Mouse (Mus musculus): Measurements from ENCODE around the gene Myl7. TPM values are rescaled to one million over a fixed set of nuclear protein-coding genes. Genes with fewer than 3 reads are reported as not detected.

Myl7 gene
- polyA plus RNA-seq, 1 experiment, result 0.43 TPM

GRCm38 (mm10) chr11:5904357-5904756, 5.8 kb upstream of the Myl7 start:
- TF ChIP-seq POLR2A (IDR thresholded peaks at IDR 0.05; ENCODE audit: control insufficient read depth, low read depth, low read length), result no peak
- no peak for TF ChIP-seq CTCF (IDR thresholded peaks at IDR 0.05; ENCODE audit: control insufficient read depth, insufficient read depth, insufficient replicate concordance, low read depth, low read length)
- peaks cover 15% of the 10 kb centered on the region for H3K4me1 ChIP-seq (ENCODE audit: control insufficient read depth, insufficient read depth, low read length)
- H3K36me3 ChIP-seq (ENCODE audit: control insufficient read depth, insufficient read depth, low read length), result no peaks in the 10 kb centered on the region
- no peak overlapping the region for H3K27ac ChIP-seq (ENCODE audit: control insufficient read depth, insufficient read depth, low read depth, low read length)
- H3K4me3 ChIP-seq (ENCODE audit: control insufficient read depth, low read depth, low read length), result no peak overlapping the region
- no peaks in the 10 kb centered on the region for H3K27me3 ChIP-seq (ENCODE audit: control insufficient read depth, insufficient read depth, low read length)

- Histone ChIP-seq H3K27me3 (ENCODE audit: control insufficient read depth, insufficient read depth, low read length) (no peaks in the 10 kb centered on the region), H3K36me3 (ENCODE audit: control insufficient read depth, insufficient read depth, low read length) (no peaks in the 10 kb centered on the region)
Measured at GRCm38 (mm10) chr11:5903844-5904243, 5.3 kb upstream of the Myl7 start.

GRCm38 (mm10) chr11:5902390-5902789, 3.8 kb upstream of the Myl7 start:
- no peaks in the 10 kb centered on the region for H3K36me3 ChIP-seq (ENCODE audit: control insufficient read depth, insufficient read depth, low read length)
- TF ChIP-seq CTCF (IDR thresholded peaks at IDR 0.05; ENCODE audit: control insufficient read depth, insufficient read depth, insufficient replicate concordance, low read depth, low read length) (no peak), POLR2A (IDR thresholded peaks at IDR 0.05; ENCODE audit: control insufficient read depth, low read depth, low read length) (no peak)
- no peak overlapping the region for H3K27ac ChIP-seq (ENCODE audit: control insufficient read depth, insufficient read depth, low read depth, low read length)
- no peaks in the 10 kb centered on the region for H3K27me3 ChIP-seq (ENCODE audit: control insufficient read depth, insufficient read depth, low read length)
- H3K4me3 ChIP-seq (ENCODE audit: control insufficient read depth, low read depth, low read length), result no peak overlapping the region
- peaks cover 26% of the 10 kb centered on the region for H3K4me1 ChIP-seq (ENCODE audit: control insufficient read depth, insufficient read depth, low read length)

More at GRCm38 (mm10) chr11:5903844-5904243, 5.3 kb upstream of the Myl7 start:
- H3K4me3 ChIP-seq (ENCODE audit: control insufficient read depth, low read depth, low read length), result no peak overlapping the region
- no peak overlapping the region for H3K27ac ChIP-seq (ENCODE audit: control insufficient read depth, insufficient read depth, low read depth, low read length)
- H3K4me1 ChIP-seq (ENCODE audit: control insufficient read depth, insufficient read depth, low read length), result peaks cover 15% of the 10 kb centered on the region
- TF ChIP-seq POLR2A (IDR thresholded peaks at IDR 0.05; ENCODE audit: control insufficient read depth, low read depth, low read length) (no peak), CTCF (IDR thresholded peaks at IDR 0.05; ENCODE audit: control insufficient read depth, insufficient read depth, insufficient replicate concordance, low read depth, low read length) (no peak)

- no peaks in the 10 kb centered on the region for H3K36me3 ChIP-seq (ENCODE audit: control insufficient read depth, insufficient read depth, low read length)
- H3K4me3 ChIP-seq (ENCODE audit: control insufficient read depth, low read depth, low read length), result peak overlapping the region; percentile 54
- H3K4me1 ChIP-seq (ENCODE audit: control insufficient read depth, insufficient read depth, low read length), result peaks cover 26% of the 10 kb centered on the region
- TF ChIP-seq CTCF (IDR thresholded peaks at IDR 0.05; ENCODE audit: control insufficient read depth, insufficient read depth, insufficient replicate concordance, low read depth, low read length), result no peak
- peak; percentile 42; the same call in 1 of the 2 replicates for TF ChIP-seq POLR2A (IDR thresholded peaks at IDR 0.05; ENCODE audit: control insufficient read depth, low read depth, low read length)
- no peaks in the 10 kb centered on the region for H3K27me3 ChIP-seq (ENCODE audit: control insufficient read depth, insufficient read depth, low read length)
- H3K27ac ChIP-seq (ENCODE audit: control insufficient read depth, insufficient read depth, low read depth, low read length), result no peak overlapping the region
Measured at GRCm38 (mm10) chr11:5901950-5902349, 3.4 kb upstream of the Myl7 start.

- Histone ChIP-seq H3K4me3 (ENCODE audit: control insufficient read depth, low read depth, low read length) (no peak overlapping the region), H3K36me3 (ENCODE audit: control insufficient read depth, insufficient read depth, low read length) (no peaks in the 10 kb centered on the region), H3K27me3 (ENCODE audit: control insufficient read depth, insufficient read depth, low read length) (no peaks in the 10 kb centered on the region), H3K4me1 (ENCODE audit: control insufficient read depth, insufficient read depth, low read length) (peaks cover 26% of the 10 kb centered on the region), H3K27ac (ENCODE audit: control insufficient read depth, insufficient read depth, low read depth, low read length) (no peak overlapping the region)
- TF ChIP-seq CTCF (IDR thresholded peaks at IDR 0.05; ENCODE audit: control insufficient read depth, insufficient read depth, insufficient replicate concordance, low read depth, low read length), result no peak
Measured at GRCm38 (mm10) chr11:5901320-5901719, 2.7 kb upstream of the Myl7 start.

GRCm38 (mm10) chr11:5899286-5899685, 704 bp upstream of the Myl7 start:
- Histone ChIP-seq H3K27ac (ENCODE audit: control insufficient read depth, insufficient read depth, low read depth, low read length) (no peak overlapping the region), H3K4me3 (ENCODE audit: control insufficient read depth, low read depth, low read length) (no peak overlapping the region), H3K4me1 (ENCODE audit: control insufficient read depth, insufficient read depth, low read length) (peaks cover 26% of the 10 kb centered on the region), H3K36me3 (ENCODE audit: control insufficient read depth, insufficient read depth, low read length) (no peaks in the 10 kb centered on the region), H3K27me3 (ENCODE audit: control insufficient read depth, insufficient read depth, low read length) (no peaks in the 10 kb centered on the region)
- no peak for TF ChIP-seq CTCF (IDR thresholded peaks at IDR 0.05; ENCODE audit: control insufficient read depth, insufficient read depth, insufficient replicate concordance, low read depth, low read length)
- no peak for TF ChIP-seq POLR2A (IDR thresholded peaks at IDR 0.05; ENCODE audit: control insufficient read depth, low read depth, low read length)

- TF ChIP-seq CTCF (IDR thresholded peaks at IDR 0.05; ENCODE audit: control insufficient read depth, insufficient read depth, insufficient replicate concordance, low read depth, low read length), result no peak
- no peak for TF ChIP-seq POLR2A (IDR thresholded peaks at IDR 0.05; ENCODE audit: control insufficient read depth, low read depth, low read length)
- H3K27ac ChIP-seq (ENCODE audit: control insufficient read depth, insufficient read depth, low read depth, low read length), result no peak overlapping the region
- no peaks in the 10 kb centered on the region for H3K36me3 ChIP-seq (ENCODE audit: control insufficient read depth, insufficient read depth, low read length)
- H3K4me1 ChIP-seq (ENCODE audit: control insufficient read depth, insufficient read depth, low read length), result peaks cover 23% of the 10 kb centered on the region
- H3K4me3 ChIP-seq (ENCODE audit: control insufficient read depth, low read depth, low read length), result peak overlapping the region; percentile 7; the same call in 1 of the 2 replicates
- no peaks in the 10 kb centered on the region for H3K27me3 ChIP-seq (ENCODE audit: control insufficient read depth, insufficient read depth, low read length)
Measured at GRCm38 (mm10) chr11:5897839-5898238, 743 bp downstream of the Myl7 start.

GRCm38 (mm10) chr11:5897230-5897629, 1.4 kb downstream of the Myl7 start:
- Histone ChIP-seq H3K27ac (ENCODE audit: control insufficient read depth, insufficient read depth, low read depth, low read length) (no peak overlapping the region), H3K27me3 (ENCODE audit: control insufficient read depth, insufficient read depth, low read length) (no peaks in the 10 kb centered on the region), H3K36me3 (ENCODE audit: control insufficient read depth, insufficient read depth, low read length) (no peaks in the 10 kb centered on the region), H3K4me3 (ENCODE audit: control insufficient read depth, low read depth, low read length) (peak overlapping the region; percentile 7; the same call in 1 of the 2 replicates), H3K4me1 (ENCODE audit: control insufficient read depth, insufficient read depth, low read length) (peaks cover 18% of the 10 kb centered on the region)
- TF ChIP-seq POLR2A (IDR thresholded peaks at IDR 0.05; ENCODE audit: control insufficient read depth, low read depth, low read length), result no peak
- TF ChIP-seq CTCF (IDR thresholded peaks at IDR 0.05; ENCODE audit: control insufficient read depth, insufficient read depth, insufficient replicate concordance, low read depth, low read length), result no peak

Measured in testis, adult 2 months (tissue).